Mouse (Mus musculus) testis, adult 2 months (tissue): ENCODE measurements around the gene Serinc2. TPM values are rescaled to one million over a fixed set of nuclear protein-coding genes. Genes with fewer than 3 reads are reported as not detected.
"Not testable (repeated sequence)": the region's sequence is repeated elsewhere in the genome, so short reads cannot be mapped to it uniquely, and the experiment has no call there.

Experiments used
- H3K27ac ChIP-seq: fragments of 200-500 bp; 2 replicates; pipeline ENCODE4 v1.5.1; 2012; ENCODE audit warnings: low read depth, low read length; ENCODE audit not compliant: control insufficient read depth, insufficient read depth
- H3K27me3 ChIP-seq: fragments of 200-500 bp; 2 replicates; pipeline ENCODE4 v1.6.1; 2012; ENCODE audit warnings: mild to moderate bottlenecking, low read length, moderate library complexity; ENCODE audit not compliant: control insufficient read depth, insufficient read depth
- H3K36me3 ChIP-seq: fragments of 200-500 bp; 2 replicates; pipeline ENCODE4 v1.6.1; 2012; ENCODE audit warnings: mild to moderate bottlenecking, low read length; ENCODE audit not compliant: control insufficient read depth, insufficient read depth
- H3K4me1 ChIP-seq: fragments of 200-500 bp; 2 replicates; pipeline ENCODE4 v1.6.1; 2012; ENCODE audit warnings: low read length; ENCODE audit not compliant: control insufficient read depth, insufficient read depth
- H3K4me3 ChIP-seq: fragments of 200-500 bp; 2 replicates; pipeline ENCODE4 v1.5.1; 2012; ENCODE audit warnings: low read depth, mild to moderate bottlenecking, low read length, moderate library complexity, mixed read lengths; ENCODE audit not compliant: control insufficient read depth
- CTCF ChIP-seq: fragments of 200-500 bp; IDR thresholded peaks from 2 replicates; pipeline ENCODE4 v1.5.1; 2012; ENCODE audit warnings: low read depth, mild to moderate bottlenecking, inconsistent platforms, low read length, moderate library complexity; ENCODE audit not compliant: control insufficient read depth, insufficient read depth, insufficient replicate concordance
- POLR2A ChIP-seq: fragments of 200-500 bp; IDR thresholded peaks from 2 replicates; pipeline ENCODE4 v1.6.1; 2012; ENCODE audit warnings: low read depth, mild to moderate bottlenecking, inconsistent platforms, low read length, moderate library complexity; ENCODE audit not compliant: control insufficient read depth
- polyA plus RNA-seq: library from polyadenylated mRNA; depleted of rRNA; stranded (reverse); fragments of >200 nt; gene quantifications from 2 replicates; pipeline ENCODE4 v1.2.3, GENCODE M21; 2012

Serinc2 gene
- polyA plus RNA-seq, 1 experiment: 23.7 TPM

GRCm38 (mm10) chr4:130264131-130264530 is 14.9 kb downstream of the Serinc2 start:
- no peaks in the 10 kb centered on the region for H3K36me3 ChIP-seq
- no peaks in the 10 kb centered on the region for H3K27me3 ChIP-seq
- H3K4me1 ChIP-seq: peaks cover 7% of the 10 kb centered on the region
- no peak overlapping the region for H3K27ac ChIP-seq
- H3K4me3 ChIP-seq: peak overlapping the region; percentile 38
- no peak for TF ChIP-seq CTCF
- no peak for TF ChIP-seq POLR2A

GRCm38 (mm10) chr4:130260406-130260805 is 18.6 kb downstream of the Serinc2 start:
- Histone ChIP-seq H3K4me3 (no peak overlapping the region), H3K4me1 (peaks cover 7% of the 10 kb centered on the region), H3K36me3 (no peaks in the 10 kb centered on the region), H3K27me3 (no peaks in the 10 kb centered on the region), H3K27ac (no peak overlapping the region)
- TF ChIP-seq POLR2A: no peak
- TF ChIP-seq CTCF: peak; percentile 11; the same call in 1 of the 2 replicates

DNA sequence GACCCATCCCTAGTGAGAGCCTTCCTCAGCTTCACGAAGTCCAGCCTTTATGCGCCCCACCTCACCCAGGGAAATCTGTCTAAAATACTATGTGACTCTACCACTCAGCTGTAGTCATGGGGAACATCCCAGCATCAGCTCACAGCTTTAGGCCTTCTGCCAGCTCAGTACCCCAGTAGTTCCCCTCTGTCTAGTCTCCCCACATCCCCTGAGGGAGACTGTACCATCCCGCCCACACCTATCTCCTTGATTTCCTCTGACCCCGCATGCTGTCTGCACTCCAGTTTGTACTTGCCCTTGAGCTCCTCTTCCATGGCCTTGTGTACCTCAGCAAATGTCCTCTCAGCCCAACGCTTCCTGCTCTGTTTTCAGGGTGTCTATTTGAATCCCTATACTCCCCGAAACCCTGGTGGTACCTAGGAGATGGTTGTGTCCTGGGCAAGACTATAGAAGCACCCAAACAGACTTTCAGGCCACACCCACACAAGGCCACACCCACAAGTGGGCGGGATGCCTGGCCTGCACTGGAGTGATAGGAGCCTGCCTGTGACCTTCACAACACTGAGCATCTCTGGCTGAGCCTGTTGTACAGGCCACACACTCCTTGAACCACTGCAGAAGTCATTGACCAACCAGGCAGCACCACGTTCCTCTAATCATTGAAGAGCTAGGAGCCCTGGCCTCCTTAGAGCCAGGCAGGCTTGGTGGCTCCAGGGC is 26.4 kb downstream of the Serinc2 start:
- no peak overlapping the region for H3K27ac ChIP-seq
- H3K27me3 ChIP-seq: no peaks in the 10 kb centered on the region
- no peak overlapping the region for H3K4me3 ChIP-seq
- no peaks in the 10 kb centered on the region for H3K36me3 ChIP-seq
- H3K4me1 ChIP-seq: peaks cover 11% of the 10 kb centered on the region
- TF ChIP-seq CTCF: no peak
- TF ChIP-seq POLR2A: 0 out of 2 replicates have a peak, but pooled peaks have one; percentile 21

DNA sequence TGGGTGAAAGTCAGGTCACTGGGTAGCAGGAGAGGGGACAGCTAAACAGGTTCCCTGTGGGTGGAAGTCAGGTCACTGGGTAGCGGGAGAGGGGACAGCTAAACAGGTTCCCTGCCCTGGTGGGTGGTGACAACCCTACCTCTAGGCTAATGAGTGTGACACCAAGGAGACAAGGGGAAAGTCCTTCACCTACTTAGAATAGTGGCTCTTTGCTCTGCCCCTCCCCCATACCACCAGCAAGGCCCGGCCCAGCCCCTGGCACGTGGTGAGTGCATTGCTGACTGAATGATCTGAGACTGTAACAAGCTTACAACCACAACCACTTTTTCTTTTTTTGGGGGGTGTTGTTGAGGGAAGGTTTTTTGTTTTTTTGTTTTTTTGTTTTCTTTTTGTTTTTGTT is 27.2 kb downstream of the Serinc2 start:
- Histone ChIP-seq H3K36me3 (no peaks in the 10 kb centered on the region), H3K4me3 (no peak overlapping the region), H3K4me1 (peaks cover 11% of the 10 kb centered on the region), H3K27ac (no peak overlapping the region), H3K27me3 (no peaks in the 10 kb centered on the region)
- TF ChIP-seq CTCF (no peak), POLR2A (no peak)

- no peak for TF ChIP-seq CTCF
- TF ChIP-seq POLR2A: no peak
- no peaks in the 10 kb centered on the region for H3K36me3 ChIP-seq
- no peak overlapping the region for H3K27ac ChIP-seq
- no peak overlapping the region for H3K4me3 ChIP-seq
- H3K4me1 ChIP-seq: peaks cover 11% of the 10 kb centered on the region
- H3K27me3 ChIP-seq: no peaks in the 10 kb centered on the region
Measured at GRCm38 (mm10) chr4:130251172-130251705, 27.8 kb downstream of the Serinc2 start.

GRCm38 (mm10) chr4:130248636-130249035 is 30.4 kb downstream of the Serinc2 start:
- peaks cover 11% of the 10 kb centered on the region for H3K4me1 ChIP-seq
- H3K36me3 ChIP-seq: no peaks in the 10 kb centered on the region
- H3K27me3 ChIP-seq: no peaks in the 10 kb centered on the region
- TF ChIP-seq CTCF: no peak
- no peak for TF ChIP-seq POLR2A
- H3K27ac ChIP-seq: no peak overlapping the region
- H3K4me3 ChIP-seq: no peak overlapping the region

DNA sequence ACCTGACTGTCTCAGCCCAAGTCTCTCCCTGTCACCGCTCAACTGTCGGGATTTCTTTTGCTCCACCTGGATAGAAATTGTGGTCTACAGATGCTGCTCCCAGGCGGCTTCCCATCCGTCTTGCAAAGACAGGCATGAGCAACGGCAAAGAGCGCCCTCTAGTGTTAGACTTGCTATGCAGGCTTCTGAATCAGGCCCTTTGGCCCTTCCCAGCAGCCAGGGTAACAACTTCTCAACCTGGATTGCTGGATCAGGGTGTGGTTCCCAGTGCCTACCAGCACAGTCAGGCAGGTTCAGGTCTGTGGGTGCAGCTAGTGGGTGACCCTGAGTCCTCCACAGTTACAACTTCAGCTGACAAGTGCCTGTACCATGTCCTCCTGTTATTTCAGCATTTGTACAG is 32.9 kb downstream of the Serinc2 start:
- H3K4me3 ChIP-seq: no peak overlapping the region

DNA sequence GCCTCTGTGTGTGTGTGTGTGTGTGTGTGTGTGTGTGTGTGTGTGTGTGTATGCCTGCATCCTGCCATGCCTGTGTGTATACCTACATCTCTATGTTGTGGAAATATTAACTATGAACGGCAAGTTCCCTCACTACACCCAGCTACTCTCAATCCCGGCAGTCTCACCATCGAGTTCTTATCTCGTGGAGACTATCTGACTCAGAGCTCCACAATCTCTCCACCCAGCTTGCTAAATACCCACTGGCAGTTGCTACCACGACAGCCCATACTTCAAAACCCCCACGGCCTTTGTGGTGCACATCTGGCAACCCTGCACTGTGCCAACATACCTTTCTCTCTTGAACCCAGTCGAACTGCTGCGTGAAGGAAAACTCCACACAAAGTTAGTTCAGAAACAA is 34.3 kb downstream of the Serinc2 start:
- Histone ChIP-seq H3K4me3 (no peak overlapping the region), H3K27ac (no peak overlapping the region), H3K4me1 (no peaks in the 10 kb centered on the region), H3K27me3 (no peaks in the 10 kb centered on the region), H3K36me3 (no peaks in the 10 kb centered on the region)
- TF ChIP-seq CTCF (no peak), POLR2A (no peak)

More for the DNA sequence above, 32.9 kb downstream of the Serinc2 start:
- TF ChIP-seq POLR2A: no peak
- TF ChIP-seq CTCF: peak; percentile 81
- Histone ChIP-seq H3K4me1 (peaks cover under 1% of the 10 kb centered on the region; the same call in 1 of the 2 replicates), H3K27ac (no peak overlapping the region), H3K36me3 (no peaks in the 10 kb centered on the region), H3K27me3 (no peaks in the 10 kb centered on the region)

GRCm38 (mm10) chr4:130243621-130244020 is 35.4 kb downstream of the Serinc2 start:
- not testable (repeated sequence) for H3K4me3 ChIP-seq, H3K27me3 ChIP-seq, H3K27ac ChIP-seq

More at GRCm38 (mm10) chr4:130243621-130244020, 35.4 kb downstream of the Serinc2 start:
- H3K36me3 ChIP-seq, H3K4me1 ChIP-seq: not testable (repeated sequence)
